Mouse (Mus musculus) neural tube, embryonic 12.5 days (tissue): ENCODE data around the gene Polr2g. TPM values are rescaled to one million over a fixed set of nuclear protein-coding genes. Genes with fewer than 3 reads are reported as not detected.

Experiments used
- ATAC-seq: fragments of 200-750 bp; cut with Nextera tagmentation; 2 replicates; pipeline ENCODE4 v1.8.0; 2017; ENCODE audit warnings: low read depth, mild to moderate bottlenecking, moderate TSS enrichment, moderate library complexity; ENCODE audit not compliant: low FRiP score
- H3K27ac ChIP-seq: fragments of 300-500 bp; sonication (generic); 2 replicates; pipeline ENCODE4 v1.5.1; 2016
- H3K27me3 ChIP-seq: fragments of 300-500 bp; sonication (generic); replicated peaks from 2 replicates; pipeline ENCODE4 v1.6.1; 2016; ENCODE audit warnings: mild to moderate bottlenecking
- H3K36me3 ChIP-seq: fragments of 300-500 bp; sonication (generic); 2 replicates; pipeline ENCODE4 v1.6.1; 2016; ENCODE audit warnings: mild to moderate bottlenecking
- H3K4me1 ChIP-seq: fragments of 300-500 bp; sonication (generic); 2 replicates; pipeline ENCODE4 v1.6.1; 2016
- H3K4me2 ChIP-seq: fragments of 300-500 bp; sonication (generic); replicated peaks from 2 replicates; pipeline ENCODE4 v1.6.1; 2016; ENCODE audit warnings: mild to moderate bottlenecking
- H3K4me3 ChIP-seq: fragments of 300-500 bp; sonication (generic); 2 replicates; pipeline ENCODE4 v1.5.1; 2016
- H3K9ac ChIP-seq: fragments of 300-500 bp; sonication (generic); 2 replicates; pipeline ENCODE4 v1.6.1; 2016; ENCODE audit warnings: mild to moderate bottlenecking
- H3K9me3 ChIP-seq: fragments of 300-500 bp; sonication (generic); 2 replicates; pipeline ENCODE4 v1.6.1; 2016; ENCODE audit warnings: mild to moderate bottlenecking
- WGBS: fragments of 180-500 bp; shearing (Covaris S2); methylation state at CpG from one replicate; pipeline ENCODE4 v1.1.7; 2016; 5-methylcytosine and 5-hydroxymethylcytosine counted together
- polyA plus RNA-seq: library from polyadenylated mRNA; unstranded; fragments of >200 nt; fragmentation: Nextera tagmentation; extraction: Ambion mirVana; gene quantifications from 2 replicates; pipeline ENCODE4 v1.2.1, GENCODE M21; 2016

Polr2g gene
- polyA plus RNA-seq, 1 experiment from 2014 or later = 152 TPM

- Histone ChIP-seq H3K9me3 (no peaks in the 10 kb centered on the region), H3K36me3 (peaks cover 41% of the 10 kb centered on the region), H3K4me1 (peaks cover 33% of the 10 kb centered on the region), H3K27me3 (no peaks in the 10 kb centered on the region), H3K9ac (0 out of 2 replicates have a peak overlapping the region, but pooled peaks have one; percentile 93), H3K27ac (no peak overlapping the region), H3K4me3 (peak overlapping the region; percentile 72), H3K4me2 (peak overlapping the region; percentile 94)
- no peak for ATAC-seq
- WGBS = 57% methylated on average over 6 of the region's 6 CpGs
These were observed 25.0 kb downstream of the Polr2g start for GRCm38 (mm10) chr19:8773409-8773808.

- no peak overlapping the region for H3K27ac ChIP-seq
- H3K4me3 ChIP-seq = peak overlapping the region; percentile 72
- no peak overlapping the region for H3K9ac ChIP-seq
- H3K4me2 ChIP-seq = peak overlapping the region; percentile 94
- no peaks in the 10 kb centered on the region for H3K9me3 ChIP-seq
- H3K27me3 ChIP-seq = no peaks in the 10 kb centered on the region
- H3K36me3 ChIP-seq = peaks cover 41% of the 10 kb centered on the region
- peaks cover 33% of the 10 kb centered on the region for H3K4me1 ChIP-seq
- 85% methylated on average over 5 of the region's 5 CpGs for WGBS
- no peak for ATAC-seq
These were observed 25.4 kb downstream of the Polr2g start for GRCm38 (mm10) chr19:8772996-8773395.

DNA sequence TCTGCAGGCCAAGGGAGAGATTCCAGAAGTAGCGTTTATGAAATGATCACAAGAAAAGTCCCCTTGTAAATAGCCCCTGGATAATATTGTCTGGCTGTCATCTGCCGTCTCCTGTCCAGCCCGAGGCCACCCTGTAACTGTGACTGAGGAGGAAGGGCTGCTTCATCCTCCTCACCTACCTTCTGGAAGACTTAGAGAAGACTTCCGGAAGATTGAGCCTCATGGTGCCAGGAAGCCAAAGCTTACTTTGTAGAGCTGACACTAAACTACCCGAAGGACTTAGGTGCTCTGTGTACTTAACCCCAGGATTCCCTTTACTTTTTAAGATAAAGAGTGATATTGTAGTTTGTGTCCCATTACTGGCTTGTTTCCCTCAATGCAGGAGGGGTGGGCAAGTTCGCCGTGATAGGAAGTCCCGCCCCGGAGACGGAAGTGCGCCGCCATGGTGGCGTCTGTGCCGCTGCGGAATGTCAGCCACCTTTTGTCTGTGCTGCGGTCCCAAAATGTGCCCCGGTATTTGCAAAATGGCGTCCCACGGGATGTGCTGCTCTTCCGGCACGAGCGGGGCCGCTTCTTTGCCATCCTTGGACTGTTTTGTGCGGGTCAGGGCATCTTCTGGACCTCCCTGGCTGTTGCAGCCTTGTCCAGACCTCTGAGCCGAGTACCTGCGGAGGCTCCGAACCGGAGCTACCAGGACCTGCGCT lies 27.7 kb downstream of the Polr2g start, which contains the start of gene Tmem223:
Gene Tmem223 (plus strand): TSS at position 430 of the 704 bp plus-strand sequence.
- Histone ChIP-seq H3K4me1 (peaks cover 32% of the 10 kb centered on the region), H3K9me3 (0 out of 2 replicates have a peak, but pooled peaks cover 2% of the 10 kb centered on the region), H3K27ac (peak within 1 kb of the TSS; percentile 60; the same call in 1 of the 2 replicates), H3K27me3 (no peaks in the 10 kb centered on the region), H3K4me2 (peak within 1 kb of the TSS; percentile 64), H3K9ac (peak within 1 kb of the TSS; percentile 94), H3K36me3 (peaks cover 63% of the 10 kb centered on the region), H3K4me3 (peak within 1 kb of the TSS; percentile 79)
- WGBS = 22% methylated on average over 29 of the region's 29 CpGs
- ATAC-seq = 0 out of 2 replicates have a peak, but pooled peaks have one; percentile 12

GRCm38 (mm10) chr19:8765562-8765961 lies 32.8 kb downstream of the Polr2g start:
- Histone ChIP-seq H3K27ac (no peak overlapping the region), H3K4me3 (no peak overlapping the region), H3K9me3 (peaks cover 14% of the 10 kb centered on the region; the same call in 1 of the 2 replicates), H3K4me2 (no peak overlapping the region), H3K9ac (no peak overlapping the region), H3K4me1 (peaks cover 4% of the 10 kb centered on the region; the same call in 1 of the 2 replicates), H3K27me3 (no peaks in the 10 kb centered on the region), H3K36me3 (peaks cover 84% of the 10 kb centered on the region)
- ATAC-seq = no peak
- 96% methylated on average over 9 of the region's 9 CpGs for WGBS

DNA sequence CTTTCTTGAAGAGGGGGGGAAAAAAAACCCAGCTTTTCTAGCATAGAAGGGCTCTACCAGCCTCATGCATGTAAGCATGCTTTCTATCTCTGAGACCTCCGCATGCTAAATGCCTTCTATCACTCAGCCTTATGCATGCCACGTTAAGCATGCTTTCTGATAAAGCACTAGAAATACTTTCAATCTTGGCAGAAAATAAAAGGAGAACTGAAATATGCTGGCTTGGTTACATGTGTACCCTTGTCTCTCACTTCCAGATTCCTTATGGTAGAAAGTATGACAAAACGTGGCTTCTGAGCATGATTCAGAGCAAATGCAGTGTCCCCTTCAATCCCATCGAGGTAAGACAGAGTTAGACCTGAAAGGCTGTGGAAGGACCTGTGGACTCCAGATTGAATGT lies 35.1 kb downstream of the Polr2g start:
- Histone ChIP-seq H3K27ac (no peak overlapping the region), H3K4me3 (no peak overlapping the region), H3K36me3 (peaks cover 63% of the 10 kb centered on the region), H3K4me2 (no peak overlapping the region), H3K4me1 (peaks cover 8% of the 10 kb centered on the region), H3K9ac (no peak overlapping the region), H3K9me3 (peaks cover 14% of the 10 kb centered on the region; the same call in 1 of the 2 replicates), H3K27me3 (no peaks in the 10 kb centered on the region)
- WGBS = 93% methylated on average over 4 of the region's 4 CpGs
- no peak for ATAC-seq

GRCm38 (mm10) chr19:8760757-8761156 lies 37.6 kb downstream of the Polr2g start:
- WGBS = 84% methylated on average over 2 of the region's 2 CpGs
- no peak overlapping the region for H3K4me2 ChIP-seq
- no peak overlapping the region for H3K27ac ChIP-seq
- H3K36me3 ChIP-seq = peaks cover 39% of the 10 kb centered on the region
- ATAC-seq = no peak
- H3K27me3 ChIP-seq = no peaks in the 10 kb centered on the region
- H3K9me3 ChIP-seq = peaks cover 13% of the 10 kb centered on the region; the same call in 1 of the 2 replicates
- H3K4me1 ChIP-seq = peaks cover 18% of the 10 kb centered on the region
- H3K9ac ChIP-seq = no peak overlapping the region
- no peak overlapping the region for H3K4me3 ChIP-seq

GRCm38 (mm10) chr19:8758899-8759298 lies 39.5 kb downstream of the Polr2g start:
- WGBS = 94% methylated on average over 2 of the region's 2 CpGs
- peak overlapping the region; percentile 77; the same call in 1 of the 2 replicates for H3K4me2 ChIP-seq
- H3K4me3 ChIP-seq = no peak overlapping the region
- no peak for ATAC-seq
- H3K4me1 ChIP-seq = peaks cover 19% of the 10 kb centered on the region
- H3K27me3 ChIP-seq = no peaks in the 10 kb centered on the region
- no peak overlapping the region for H3K27ac ChIP-seq
- no peak overlapping the region for H3K9ac ChIP-seq
- H3K36me3 ChIP-seq = peaks cover 35% of the 10 kb centered on the region
- no peaks in the 10 kb centered on the region for H3K9me3 ChIP-seq

DNA sequence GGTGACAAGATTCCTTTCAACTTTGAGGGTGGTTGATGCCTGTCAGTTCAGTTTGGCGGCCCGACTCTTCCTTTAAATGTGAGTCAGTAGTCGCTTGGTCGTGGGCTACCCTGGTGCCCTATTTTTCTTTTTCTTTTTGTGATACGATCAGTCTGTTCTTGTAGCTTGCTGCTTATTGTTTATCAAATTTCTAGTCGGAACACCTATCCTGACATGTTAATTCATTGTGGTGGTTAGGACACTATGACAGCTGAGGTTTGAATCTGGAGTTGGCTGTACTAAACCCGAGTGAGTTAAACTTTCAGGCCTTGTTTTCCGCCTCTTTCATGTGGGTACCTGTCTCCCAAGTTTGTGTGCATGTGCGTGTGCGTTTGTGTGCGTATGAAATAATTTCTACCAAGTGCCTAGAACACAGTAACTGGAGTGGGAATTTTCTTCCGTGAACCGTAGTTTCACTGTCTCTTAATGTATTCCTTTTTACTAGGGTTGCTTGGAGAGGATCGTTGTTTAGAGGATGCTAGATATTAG lies 40.8 kb downstream of the Polr2g start:
- no peak for ATAC-seq
- peaks cover 31% of the 10 kb centered on the region for H3K36me3 ChIP-seq
- peak overlapping the region; percentile 77 for H3K4me2 ChIP-seq
- H3K27ac ChIP-seq = no peak overlapping the region; the same call in 1 of the 2 replicates
- WGBS = 8% methylated on average over 14 of the region's 14 CpGs
- H3K4me1 ChIP-seq = peaks cover 19% of the 10 kb centered on the region
- H3K27me3 ChIP-seq = no peaks in the 10 kb centered on the region
- H3K9ac ChIP-seq = peak overlapping the region; percentile 96
- peak overlapping the region; percentile 96 for H3K4me3 ChIP-seq
- H3K9me3 ChIP-seq = no peaks in the 10 kb centered on the region

DNA sequence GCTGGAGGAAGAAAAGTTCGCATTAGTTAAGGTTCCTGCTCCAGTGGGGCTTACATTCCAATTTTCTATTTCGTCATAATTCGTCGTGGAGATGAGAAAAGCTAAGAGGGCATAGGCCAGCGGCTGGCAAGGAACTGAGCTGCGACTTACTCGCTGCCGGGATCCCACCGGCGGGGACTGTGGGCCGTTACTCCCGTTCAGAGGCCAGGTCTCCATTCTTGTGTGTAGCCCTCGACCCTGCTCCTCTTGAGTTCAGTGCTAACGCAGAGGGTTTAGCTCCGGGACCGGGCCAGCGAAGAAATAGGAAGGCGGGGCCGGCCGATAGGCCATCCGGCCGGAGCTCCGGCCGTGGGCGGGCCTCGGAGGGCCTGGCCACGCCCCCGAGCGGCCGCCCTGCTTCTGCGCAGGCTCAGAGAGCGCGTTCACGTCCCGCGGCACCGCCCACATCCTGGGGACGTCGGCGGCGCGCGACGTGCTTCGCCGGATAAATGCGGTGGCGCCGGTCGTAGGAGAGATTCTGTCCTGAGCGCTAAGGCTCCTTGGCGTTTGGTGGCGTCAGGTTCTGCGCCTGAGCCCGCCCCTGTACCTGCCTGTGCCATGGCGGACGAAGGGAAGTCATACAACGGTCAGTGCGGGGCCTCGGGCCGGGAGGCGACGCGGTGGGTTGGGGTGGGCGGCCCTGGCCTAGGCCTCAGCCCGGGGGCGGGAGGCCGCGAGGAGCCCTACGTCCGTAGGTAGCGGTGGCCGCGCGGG lies 41.6 kb downstream of the Polr2g start, which contains the start of gene Nxf1:
Gene Nxf1 (plus strand): TSS at position 439 of the 753 bp plus-strand sequence.
- peak within 1 kb of the TSS; percentile 77 for H3K4me2 ChIP-seq
- peak within 1 kb of the TSS; percentile 96 for H3K9ac ChIP-seq
- no peaks in the 10 kb centered on the region for H3K9me3 ChIP-seq
- H3K36me3 ChIP-seq = peaks cover 31% of the 10 kb centered on the region
- H3K27ac ChIP-seq = peak within 1 kb of the TSS; percentile 80
- H3K4me1 ChIP-seq = peaks cover 19% of the 10 kb centered on the region
- WGBS = 1% methylated on average over 74 of the region's 75 CpGs
- ATAC-seq = peak; percentile 95
- H3K4me3 ChIP-seq = peak within 1 kb of the TSS; percentile 96
- no peaks in the 10 kb centered on the region for H3K27me3 ChIP-seq

- 78% methylated on average over 3 of the region's 3 CpGs for WGBS
- peaks cover 19% of the 10 kb centered on the region for H3K4me1 ChIP-seq
- peak overlapping the region; percentile 77 for H3K4me2 ChIP-seq
- no peaks in the 10 kb centered on the region for H3K27me3 ChIP-seq
- H3K36me3 ChIP-seq = peaks cover 41% of the 10 kb centered on the region
- no peak overlapping the region for H3K9ac ChIP-seq
- H3K27ac ChIP-seq = no peak overlapping the region
- no peaks in the 10 kb centered on the region for H3K9me3 ChIP-seq
- H3K4me3 ChIP-seq = no peak overlapping the region
- no peak for ATAC-seq
These were observed 42.7 kb downstream of the Polr2g start for GRCm38 (mm10) chr19:8755652-8756051.

DNA sequence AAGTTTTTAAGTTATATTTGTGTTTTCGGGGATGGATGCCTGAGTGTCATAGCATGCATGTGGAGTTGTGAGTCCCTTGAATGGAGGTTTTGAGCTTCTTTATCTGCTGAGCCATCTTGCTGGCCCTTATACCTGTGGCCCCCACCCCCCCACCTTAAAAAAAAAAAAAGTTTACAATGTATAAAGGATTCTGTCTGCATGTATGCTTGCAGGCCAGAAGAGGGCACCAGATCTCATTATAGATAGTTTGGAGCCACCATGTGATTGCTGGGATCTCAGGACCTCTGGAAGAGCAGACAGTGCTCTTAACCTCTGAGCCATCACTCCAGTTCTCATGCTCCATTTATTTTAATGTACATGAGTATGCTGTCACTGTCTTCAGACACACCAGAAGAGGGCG lies 51.0 kb downstream of the Polr2g start:
- 71% methylated on average over 2 of the region's 2 CpGs for WGBS
- Histone ChIP-seq H3K4me3 (no peak overlapping the region), H3K27me3 (no peaks in the 10 kb centered on the region), H3K4me1 (peaks cover 6% of the 10 kb centered on the region), H3K36me3 (peaks cover 82% of the 10 kb centered on the region), H3K4me2 (no peak overlapping the region), H3K27ac (no peak overlapping the region), H3K9me3 (no peaks in the 10 kb centered on the region), H3K9ac (no peak overlapping the region)
- no peak for ATAC-seq

DNA sequence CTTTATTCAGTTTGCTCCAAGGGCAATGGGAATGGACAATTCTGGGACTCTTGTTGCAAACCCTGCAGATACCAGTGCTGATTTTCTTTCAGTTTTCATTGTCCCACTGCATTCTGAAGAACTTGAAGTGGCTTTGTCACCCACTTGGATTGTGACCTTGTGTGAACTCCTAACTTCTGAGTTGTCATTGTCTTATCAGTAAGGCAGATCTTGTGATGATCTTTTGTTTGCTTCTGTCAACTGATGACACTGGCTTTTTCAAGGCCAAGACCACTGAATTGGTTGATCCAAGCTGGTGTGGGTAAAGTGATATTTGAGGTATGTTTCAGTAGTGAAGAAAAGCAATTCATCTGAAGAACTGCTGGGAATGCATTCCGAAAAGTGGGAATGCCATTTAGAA lies 53.0 kb downstream of the Polr2g start:
- Histone ChIP-seq H3K9me3 (no peaks in the 10 kb centered on the region), H3K27me3 (no peaks in the 10 kb centered on the region), H3K36me3 (peaks cover 68% of the 10 kb centered on the region), H3K4me1 (peaks cover 17% of the 10 kb centered on the region), H3K4me2 (no peak overlapping the region), H3K4me3 (no peak overlapping the region), H3K9ac (no peak overlapping the region), H3K27ac (no peak overlapping the region)
- 98% methylated on average over 1 of the region's 1 CpGs for WGBS
- ATAC-seq = no peak
